Mouse (Mus musculus) midbrain, embryonic 15.5 days (tissue): Measurements from ENCODE around the gene Sema6d. TPM values are rescaled to one million over a fixed set of nuclear protein-coding genes. Genes with fewer than 3 reads are reported as not detected.
A peak's percentile ranks its signal among the peaks of the same experiment; 100 is the strongest.

Experiments
- ATAC-seq: fragments of 200-750 bp; cut with Nextera tagmentation; replicated peaks from 2 replicates; pipeline ENCODE4 v1.8.0; 2017; ENCODE audit warnings: moderate TSS enrichment
- H3K27ac ChIP-seq: fragments of 300-500 bp; sonication (generic); 2 replicates; pipeline ENCODE4 v1.5.1; 2015; ENCODE audit warnings: mild to moderate bottlenecking, inconsistent platforms
- H3K27me3 ChIP-seq: fragments of 300-500 bp; sonication (generic); replicated peaks from 2 replicates; pipeline ENCODE4 v1.6.1; 2015; ENCODE audit warnings: inconsistent platforms
- H3K36me3 ChIP-seq: fragments of 300-500 bp; sonication (generic); replicated peaks from 2 replicates; pipeline ENCODE4 v1.6.1; 2015; ENCODE audit warnings: inconsistent platforms
- H3K4me1 ChIP-seq: fragments of 300-500 bp; sonication (generic); 2 replicates; pipeline ENCODE4 v1.6.1; 2015; ENCODE audit warnings: inconsistent platforms
- H3K4me2 ChIP-seq: fragments of 300-500 bp; sonication (generic); 2 replicates; pipeline ENCODE4 v1.6.1; 2015; ENCODE audit warnings: inconsistent platforms, mild to moderate bottlenecking, moderate library complexity
- H3K4me3 ChIP-seq: fragments of 300-500 bp; sonication (generic); 2 replicates; pipeline ENCODE4 v1.5.1; 2015; ENCODE audit warnings: mild to moderate bottlenecking, inconsistent platforms
- H3K9ac ChIP-seq: fragments of 300-500 bp; sonication (generic); 2 replicates; pipeline ENCODE4 v1.6.1; 2015; ENCODE audit warnings: mild to moderate bottlenecking, inconsistent platforms
- H3K9me3 ChIP-seq: fragments of 300-500 bp; sonication (generic); 2 replicates; pipeline ENCODE4 v1.6.1; 2016; ENCODE audit warnings: inconsistent platforms
- WGBS: fragments of 180-500 bp; shearing (Covaris S2); methylation state at CpG from one replicate; pipeline ENCODE4 v1.1.7; 2015; ENCODE audit warnings: mixed read lengths; 5-methylcytosine and 5-hydroxymethylcytosine counted together
- polyA plus RNA-seq: library from polyadenylated mRNA; unstranded; fragments of >200 nt; fragmentation: Nextera tagmentation; extraction: Ambion mirVana; gene quantifications from 2 replicates; pipeline ENCODE4 v1.2.1, GENCODE M21; 2015

Sema6d gene
- polyA plus RNA-seq, 1 experiment from 2014 or later, result 34.7 TPM

GRCm38 (mm10) chr2:124244543-124245245 lies 154.9 kb downstream of the Sema6d start:
- H3K27me3 ChIP-seq, result no peaks in the 10 kb centered on the region
- no peaks in the 10 kb centered on the region for H3K9me3 ChIP-seq
- WGBS, result 51% methylated on average over 4 of the region's 4 CpGs
- no peak for ATAC-seq
- no peaks in the 10 kb centered on the region for H3K4me1 ChIP-seq
- H3K9ac ChIP-seq, result no peak overlapping the region
- H3K36me3 ChIP-seq, result no peaks in the 10 kb centered on the region
- no peak overlapping the region for H3K27ac ChIP-seq
- H3K4me2 ChIP-seq, result no peak overlapping the region
- no peak overlapping the region for H3K4me3 ChIP-seq

GRCm38 (mm10) chr2:124258108-124258507 lies 168.3 kb downstream of the Sema6d start:
- Histone ChIP-seq H3K36me3 (no peaks in the 10 kb centered on the region), H3K4me2 (no peak overlapping the region), H3K9ac (no peak overlapping the region), H3K4me1 (no peaks in the 10 kb centered on the region), H3K27ac (no peak overlapping the region), H3K9me3 (no peaks in the 10 kb centered on the region), H3K4me3 (no peak overlapping the region), H3K27me3 (no peaks in the 10 kb centered on the region)
- no peak for ATAC-seq
- 44% methylated on average over 1 of the region's 1 CpGs for WGBS

- 81% methylated on average over 3 of the region's 3 CpGs for WGBS
- Histone ChIP-seq H3K36me3 (no peaks in the 10 kb centered on the region), H3K9ac (no peak overlapping the region), H3K4me3 (no peak overlapping the region), H3K27ac (no peak overlapping the region), H3K4me2 (no peak overlapping the region), H3K9me3 (no peaks in the 10 kb centered on the region), H3K4me1 (no peaks in the 10 kb centered on the region), H3K27me3 (no peaks in the 10 kb centered on the region)
- ATAC-seq, result no peak
Observed at GRCm38 (mm10) chr2:124264309-124264708, 174.5 kb downstream of the Sema6d start.

GRCm38 (mm10) chr2:124271156-124271555 lies 181.4 kb downstream of the Sema6d start:
- no peaks in the 10 kb centered on the region for H3K36me3 ChIP-seq
- H3K27me3 ChIP-seq, result no peaks in the 10 kb centered on the region
- H3K27ac ChIP-seq, result no peak overlapping the region
- H3K4me3 ChIP-seq, result no peak overlapping the region
- no peak overlapping the region for H3K9ac ChIP-seq
- ATAC-seq, result no peak
- WGBS, result 88% methylated on average over 6 of the region's 6 CpGs
- H3K9me3 ChIP-seq, result no peaks in the 10 kb centered on the region
- H3K4me1 ChIP-seq, result no peaks in the 10 kb centered on the region
- H3K4me2 ChIP-seq, result no peak overlapping the region

GRCm38 (mm10) chr2:124277492-124277891 lies 187.7 kb downstream of the Sema6d start:
- Histone ChIP-seq H3K27ac (no peak overlapping the region), H3K27me3 (no peaks in the 10 kb centered on the region), H3K4me2 (no peak overlapping the region), H3K9ac (no peak overlapping the region), H3K4me1 (no peaks in the 10 kb centered on the region), H3K36me3 (no peaks in the 10 kb centered on the region), H3K9me3 (no peaks in the 10 kb centered on the region), H3K4me3 (no peak overlapping the region)
- 22% methylated on average over 1 of the region's 1 CpGs for WGBS
- ATAC-seq, result peak; percentile 37; the same call in 1 of the 2 replicates

- 74% methylated on average over 2 of the region's 2 CpGs for WGBS
- no peaks in the 10 kb centered on the region for H3K9me3 ChIP-seq
- H3K4me1 ChIP-seq, result no peaks in the 10 kb centered on the region
- H3K4me2 ChIP-seq, result no peak overlapping the region
- no peak overlapping the region for H3K4me3 ChIP-seq
- ATAC-seq, result no peak
- H3K9ac ChIP-seq, result no peak overlapping the region
- no peaks in the 10 kb centered on the region for H3K36me3 ChIP-seq
- no peaks in the 10 kb centered on the region for H3K27me3 ChIP-seq
- H3K27ac ChIP-seq, result no peak overlapping the region
Observed at GRCm38 (mm10) chr2:124285109-124285508, 195.3 kb downstream of the Sema6d start.

- Histone ChIP-seq H3K4me2 (no peak overlapping the region), H3K9me3 (no peaks in the 10 kb centered on the region), H3K27me3 (no peaks in the 10 kb centered on the region), H3K4me1 (no peaks in the 10 kb centered on the region), H3K36me3 (no peaks in the 10 kb centered on the region), H3K4me3 (no peak overlapping the region), H3K27ac (no peak overlapping the region), H3K9ac (no peak overlapping the region)
- no peak for ATAC-seq
- 56% methylated on average over 2 of the region's 2 CpGs for WGBS
Observed at GRCm38 (mm10) chr2:124289356-124289755, 199.6 kb downstream of the Sema6d start.

GRCm38 (mm10) chr2:124291145-124291544 lies 201.4 kb downstream of the Sema6d start:
- Histone ChIP-seq H3K4me1 (no peaks in the 10 kb centered on the region), H3K27me3 (no peaks in the 10 kb centered on the region), H3K4me2 (no peak overlapping the region), H3K9me3 (no peaks in the 10 kb centered on the region), H3K9ac (no peak overlapping the region), H3K36me3 (no peaks in the 10 kb centered on the region), H3K4me3 (no peak overlapping the region), H3K27ac (no peak overlapping the region)
- WGBS, result 57% methylated on average over 3 of the region's 3 CpGs
- ATAC-seq, result no peak

- H3K36me3 ChIP-seq, result no peaks in the 10 kb centered on the region
- no peak overlapping the region for H3K9ac ChIP-seq
- 93% methylated on average over 2 of the region's 2 CpGs for WGBS
- no peaks in the 10 kb centered on the region for H3K27me3 ChIP-seq
- no peak overlapping the region for H3K4me3 ChIP-seq
- no peaks in the 10 kb centered on the region for H3K9me3 ChIP-seq
- H3K4me1 ChIP-seq, result no peaks in the 10 kb centered on the region
- ATAC-seq, result no peak
- no peak overlapping the region for H3K27ac ChIP-seq
- no peak overlapping the region for H3K4me2 ChIP-seq
Observed at GRCm38 (mm10) chr2:124293601-124294000, 203.8 kb downstream of the Sema6d start.

- Histone ChIP-seq H3K4me1 (no peaks in the 10 kb centered on the region), H3K4me3 (no peak overlapping the region), H3K9me3 (no peaks in the 10 kb centered on the region), H3K27ac (no peak overlapping the region), H3K36me3 (no peaks in the 10 kb centered on the region), H3K9ac (no peak overlapping the region), H3K27me3 (no peaks in the 10 kb centered on the region), H3K4me2 (no peak overlapping the region)
- no peak for ATAC-seq
- 49% methylated on average over 5 of the region's 5 CpGs for WGBS
Observed at GRCm38 (mm10) chr2:124298351-124298750, 208.6 kb downstream of the Sema6d start.

- Histone ChIP-seq H3K9ac (no peak overlapping the region), H3K4me3 (no peak overlapping the region), H3K36me3 (no peaks in the 10 kb centered on the region), H3K4me2 (no peak overlapping the region), H3K27me3 (no peaks in the 10 kb centered on the region), H3K9me3 (no peaks in the 10 kb centered on the region), H3K4me1 (no peaks in the 10 kb centered on the region), H3K27ac (no peak overlapping the region)
- no peak for ATAC-seq
- 51% methylated on average over 1 of the region's 1 CpGs for WGBS
Observed at GRCm38 (mm10) chr2:124298872-124299271, 209.1 kb downstream of the Sema6d start.

- no peak for ATAC-seq
- Histone ChIP-seq H3K36me3 (no peaks in the 10 kb centered on the region), H3K4me2 (no peak overlapping the region), H3K9me3 (no peaks in the 10 kb centered on the region), H3K27ac (no peak overlapping the region), H3K27me3 (no peaks in the 10 kb centered on the region), H3K4me3 (no peak overlapping the region), H3K4me1 (no peaks in the 10 kb centered on the region), H3K9ac (no peak overlapping the region)
- 89% methylated on average over 2 of the region's 2 CpGs for WGBS
Observed at GRCm38 (mm10) chr2:124308605-124309004, 218.8 kb downstream of the Sema6d start.

GRCm38 (mm10) chr2:124309361-124310128 lies 219.8 kb downstream of the Sema6d start:
- Histone ChIP-seq H3K27ac (no peak overlapping the region), H3K4me3 (no peak overlapping the region), H3K9me3 (no peaks in the 10 kb centered on the region), H3K4me2 (no peak overlapping the region), H3K36me3 (no peaks in the 10 kb centered on the region), H3K9ac (no peak overlapping the region), H3K4me1 (no peaks in the 10 kb centered on the region), H3K27me3 (no peaks in the 10 kb centered on the region)
- no peak for ATAC-seq
- 92% methylated on average over 6 of the region's 6 CpGs for WGBS
